Mouse (Mus musculus) heart, adult 2 months (tissue): ENCODE results near the gene Olfr70.

Experiments used
- CTCF ChIP-seq: fragments of 200-600 bp; IDR thresholded peaks from 2 replicates; pipeline ENCODE4 v1.8.1; 2022; ENCODE audit warnings: antibody characterized with exemption, mild to moderate bottlenecking, moderate library complexity
- EP300 ChIP-seq: fragments of 200-500 bp; IDR thresholded peaks from 2 replicates; pipeline ENCODE4 v1.6.1; 2011; ENCODE audit warnings: low read depth, low read length, control low read depth; ENCODE audit not compliant: insufficient read depth
- POLR2A ChIP-seq: fragments of 200-500 bp; IDR thresholded peaks from 2 replicates; pipeline ENCODE4 v1.6.1; 2011; ENCODE audit warnings: mild to moderate bottlenecking, low read depth, low read length, control low read depth; ENCODE audit not compliant: insufficient read depth

DNA sequence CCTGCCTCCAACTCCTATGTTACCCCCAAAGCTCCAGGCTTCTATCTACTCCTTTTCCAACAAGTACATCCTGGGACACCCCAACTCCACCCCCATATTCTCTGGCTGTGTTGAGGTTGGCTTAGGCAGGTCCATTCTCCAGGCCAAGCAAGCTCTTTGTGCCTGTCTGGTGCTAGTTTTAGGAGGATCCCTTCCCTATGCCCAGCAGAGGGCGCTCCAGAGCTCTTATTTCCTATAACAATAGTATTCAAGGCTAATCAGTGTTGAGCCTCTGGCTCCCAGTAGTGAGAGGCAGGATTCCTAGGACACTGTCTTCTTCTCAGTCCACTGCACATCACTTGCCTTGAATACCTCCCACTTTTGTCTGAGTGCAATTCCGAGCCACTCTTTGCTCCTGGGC, 28.5 kb downstream of the Olfr70 start:
- TF ChIP-seq CTCF (peak; percentile 96), POLR2A (no peak), EP300 (peak; percentile 43; the same call in 1 of the 2 replicates)
